Mouse (Mus musculus) liver, embryonic 14.5 days (tissue): ENCODE results near the gene Adgrb3.

Experiments used
- CTCF ChIP-seq: IDR thresholded peaks from 2 replicates; pipeline ENCODE4 v1.5.1; 2016; ENCODE audit warnings: antibody characterized with exemption, low read depth, control low read depth
- EP300 ChIP-seq: IDR thresholded peaks from 2 replicates; pipeline ENCODE4 v1.6.1; 2016; ENCODE audit warnings: antibody characterized with exemption, low read depth

GRCm38 (mm10) chr1:25312344-25312743 is 517.2 kb downstream of the Adgrb3 start:
- TF ChIP-seq CTCF (no peak), EP300 (no peak)
